Mouse (Mus musculus) ES-Bruce4 (cell line): ENCODE data around the gene Myl3. TPM values are rescaled to one million over a fixed set of nuclear protein-coding genes. Genes with fewer than 3 reads are reported as not detected.

ENCODE experiments used
- H3K27ac ChIP-seq: 2 replicates; pipeline ENCODE4 v1.5.1; 2012; ENCODE audit warnings: low read length, inconsistent platforms; ENCODE audit not compliant: insufficient read depth
- H3K27me3 ChIP-seq: 2 replicates; pipeline ENCODE4 v1.6.1; 2012; ENCODE audit warnings: mild to moderate bottlenecking, low read length, inconsistent platforms; ENCODE audit not compliant: control insufficient read depth, poor library complexity, insufficient read depth, severe bottlenecking
- H3K36me3 ChIP-seq: 2 replicates; pipeline ENCODE4 v1.6.1; 2012; ENCODE audit warnings: inconsistent platforms, mild to moderate bottlenecking, low read length, moderate library complexity; ENCODE audit not compliant: control insufficient read depth, poor library complexity, insufficient read depth, severe bottlenecking
- H3K4me1 ChIP-seq: one replicate; pipeline ENCODE4 v1.8.1; 2011; ENCODE audit warnings: low read length; ENCODE audit not compliant: control insufficient read depth, insufficient read depth
- H3K4me3 ChIP-seq: 2 replicates; pipeline ENCODE4 v1.5.1; 2011; ENCODE audit warnings: low read depth, mild to moderate bottlenecking, low read length
- H3K9ac ChIP-seq: 2 replicates; pipeline ENCODE4 v1.6.1; 2012; ENCODE audit warnings: low read depth, mild to moderate bottlenecking, inconsistent platforms; ENCODE audit not compliant: poor library complexity, severe bottlenecking
- H3K9me3 ChIP-seq: replicated peaks from 2 replicates; pipeline ENCODE4 v1.6.1; 2012; ENCODE audit warnings: mild to moderate bottlenecking, low read length, inconsistent platforms; ENCODE audit not compliant: control insufficient read depth, poor library complexity, insufficient read depth, severe bottlenecking
- CTCF ChIP-seq: IDR thresholded peaks from one replicate; pipeline ENCODE4 v1.8.1; 2011; ENCODE audit warnings: low read depth, low read length
- EP300 ChIP-seq: IDR thresholded peaks from 2 replicates; pipeline ENCODE4 v1.6.1; 2011; ENCODE audit warnings: low read depth, low read length; ENCODE audit not compliant: insufficient read depth
- POLR2A ChIP-seq: IDR thresholded peaks from one replicate; pipeline ENCODE4 v1.8.1; 2011; ENCODE audit warnings: low read length; ENCODE audit not compliant: insufficient read depth
- polyA plus RNA-seq: library from polyadenylated mRNA; stranded (reverse); fragments of >200 nt; gene quantifications from 2 replicates; pipeline ENCODE4 v1.2.4, GENCODE M21; 2011; ENCODE audit warnings: low read depth; ENCODE audit not compliant: missing spikeins, insufficient read depth, insufficient read length

Gene Myl3
- polyA plus RNA-seq, 1 experiment = 4.1 TPM

- Histone ChIP-seq H3K27ac (no peak overlapping the region), H3K4me3 (peak overlapping the region; percentile 65), H3K9ac (peak overlapping the region; percentile 72), H3K9me3 (no peaks in the 10 kb centered on the region), H3K4me1 (no peaks in the 10 kb centered on the region), H3K36me3 (no peaks in the 10 kb centered on the region), H3K27me3 (no peaks in the 10 kb centered on the region)
- peak; percentile 67 for TF ChIP-seq CTCF
- TF ChIP-seq EP300 = no peak
Measured at GRCm38 (mm10) chr9:110781256-110781721, 39.6 kb downstream of the Myl3 start.

- Histone ChIP-seq H3K27ac (no peak overlapping the region), H3K36me3 (no peaks in the 10 kb centered on the region)
Measured at GRCm38 (mm10) chr9:110781731-110782130, 40.1 kb downstream of the Myl3 start.

GRCm38 (mm10) chr9:110783611-110784010 lies 42.0 kb downstream of the Myl3 start:
- Histone ChIP-seq H3K27me3 (no peaks in the 10 kb centered on the region), H3K4me3 (no peak overlapping the region), H3K4me1 (no peaks in the 10 kb centered on the region), H3K36me3 (no peaks in the 10 kb centered on the region), H3K27ac (no peak overlapping the region), H3K9me3 (no peaks in the 10 kb centered on the region), H3K9ac (no peak overlapping the region)
- TF ChIP-seq CTCF (no peak), EP300 (no peak), POLR2A (no peak)

More at GRCm38 (mm10) chr9:110781731-110782130, 40.1 kb downstream of the Myl3 start:
- H3K9me3 ChIP-seq = no peaks in the 10 kb centered on the region
- no peaks in the 10 kb centered on the region for H3K27me3 ChIP-seq
- TF ChIP-seq CTCF (peak; percentile 32), POLR2A (no peak), EP300 (no peak)
- peak overlapping the region; percentile 65 for H3K4me3 ChIP-seq
- no peaks in the 10 kb centered on the region for H3K4me1 ChIP-seq
- peak overlapping the region; percentile 72 for H3K9ac ChIP-seq

- TF ChIP-seq CTCF (no peak), EP300 (no peak), POLR2A (no peak)
- no peaks in the 10 kb centered on the region for H3K9me3 ChIP-seq
- H3K27me3 ChIP-seq = no peaks in the 10 kb centered on the region
- no peak overlapping the region for H3K4me3 ChIP-seq
- no peaks in the 10 kb centered on the region for H3K36me3 ChIP-seq
- no peak overlapping the region for H3K27ac ChIP-seq
- H3K9ac ChIP-seq = no peak overlapping the region
- no peaks in the 10 kb centered on the region for H3K4me1 ChIP-seq
Measured at GRCm38 (mm10) chr9:110788169-110788568, 46.5 kb downstream of the Myl3 start.

GRCm38 (mm10) chr9:110790462-110790861 lies 48.8 kb downstream of the Myl3 start:
- no peak overlapping the region for H3K4me3 ChIP-seq
- H3K36me3 ChIP-seq = no peaks in the 10 kb centered on the region
- no peaks in the 10 kb centered on the region for H3K27me3 ChIP-seq
- H3K27ac ChIP-seq = no peak overlapping the region
- H3K9ac ChIP-seq = no peak overlapping the region
- H3K9me3 ChIP-seq = no peaks in the 10 kb centered on the region
- no peak for TF ChIP-seq POLR2A
- no peak for TF ChIP-seq CTCF
- no peak for TF ChIP-seq EP300
- H3K4me1 ChIP-seq = no peaks in the 10 kb centered on the region

- Histone ChIP-seq H3K27ac (0 out of 2 replicates have a peak overlapping the region, but pooled peaks have one; percentile 42), H3K4me3 (peak overlapping the region; percentile 95), H3K36me3 (peaks cover 3% of the 10 kb centered on the region; the same call in 1 of the 2 replicates), H3K9ac (peak overlapping the region; percentile 52), H3K9me3 (no peaks in the 10 kb centered on the region), H3K4me1 (no peaks in the 10 kb centered on the region), H3K27me3 (no peaks in the 10 kb centered on the region)
- TF ChIP-seq CTCF (no peak), POLR2A (peak; percentile 98)
Measured at GRCm38 (mm10) chr9:110797013-110797412, 55.4 kb downstream of the Myl3 start.
